In the genomic region with DNA sequence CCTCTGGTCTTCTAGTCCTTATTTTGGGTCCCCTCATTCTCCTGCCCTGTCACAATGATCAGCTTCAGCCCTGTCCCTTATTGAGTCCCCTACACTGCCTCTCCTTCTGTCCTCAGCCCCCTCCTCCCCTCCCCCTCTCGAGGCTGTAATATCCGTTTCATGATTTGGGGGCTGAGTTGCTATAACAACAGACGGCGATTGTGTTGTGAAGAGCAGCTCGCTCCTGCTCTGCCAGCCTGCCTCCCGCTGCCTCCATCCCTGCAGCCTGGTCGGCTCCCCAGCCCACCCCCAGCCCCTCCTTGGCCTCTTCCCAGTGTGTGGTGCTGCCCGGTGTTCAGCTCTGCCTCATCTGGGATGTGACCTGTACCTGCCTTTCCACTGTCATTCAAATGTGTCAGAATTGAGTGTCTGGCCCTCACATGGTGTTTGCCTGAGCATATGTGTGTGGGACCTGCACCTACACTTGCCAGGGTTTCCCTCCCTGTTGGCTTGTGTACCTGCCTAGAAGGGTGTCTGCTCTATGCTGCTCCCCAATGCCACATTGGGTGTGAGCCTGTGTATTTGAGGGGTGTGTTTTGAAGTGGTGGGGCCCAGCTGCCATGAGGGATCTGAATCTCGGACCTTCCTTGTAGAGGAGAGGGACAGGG, we compare ENCODE assay signal across 8 mouse cellular contexts. TPM values are rescaled to one million over a fixed set of nuclear protein-coding genes. Genes with fewer than 3 reads are reported as not detected.
DNase-seq lines count a peak whose midpoint lies in the region; ATAC-seq and TF ChIP-seq lines count a peak whose summit lies in the region.
"Had no signal": no experiment of that assay in that cellular context is flagged by ENCODE, and none has a peak within 500 bp of the region (broad histone marks: within the 10 kb centered on the region; RNA-seq: fewer than 3 reads in every experiment).

No protein-coding gene starts in this region.

- ATAC-seq in midbrain, embryonic 15.5 days (replicated peaks), result peak; percentile 25

- no peak for TF ChIP-seq EP300 in heart, adult 2 months (IDR thresholded peaks at IDR 0.05; ENCODE audit: insufficient read depth, low read depth, low read length)

- DNase-seq in R1 (ENCODE audit: low read depth, low spot score), result peak; percentile 42
- peak; percentile 80 for DNase-seq in embryo, embryonic 10.5 days (ENCODE audit: low spot score)
- peak; percentile 77 for DNase-seq in hindbrain, embryonic 10.5 days (ENCODE audit: low spot score)
- DNase-seq in kidney, adult 9 months, result no peak
- DNase-seq in heart, adult 2 months, result no peak
- DNase-seq in gastrocnemius, postnatal 14 days, result no peak

- H3K4me2 ChIP-seq in midbrain, embryonic 15.5 days, result peak overlapping the region; percentile 33

- TF ChIP-seq POLR2A in heart, adult 2 months (IDR thresholded peaks at IDR 0.05; ENCODE audit: insufficient read depth, low read depth, low read length), result no peak

- intact Hi-C loops in heart, adult 2 months (cut with DNase I), result no loop called here
- intact Hi-C loops in gastrocnemius, postnatal 14 days (cut with DNase I; ENCODE audit: low total_unique reads), result loop anchor here (5.0 kb wide), 1 partner anchor 36 kb away; no protein-coding TSS in a partner anchor

- WGBS in hindbrain, embryonic 10.5 days, result 5% methylated on average over 9 of the region's 9 CpGs
- 4% methylated on average over 9 of the region's 9 CpGs for WGBS in midbrain, embryonic 15.5 days
- 35% methylated on average over 9 of the region's 9 CpGs for WGBS in heart, adult 2 months

- peak overlapping the region; percentile 28 for H3K4me3 ChIP-seq in hindbrain, embryonic 10.5 days
- no peak overlapping the region for H3K4me3 ChIP-seq in midbrain, embryonic 15.5 days
- H3K4me3 ChIP-seq in heart, adult 2 months, result no peak overlapping the region
- H3K4me3 ChIP-seq: left cerebral cortex, adult 2 months had no signal

- no peak for TF ChIP-seq CTCF in heart, adult 2 months (IDR thresholded peaks at IDR 0.05)

- peaks cover 82% of the 10 kb centered on the region for H3K4me1 ChIP-seq in hindbrain, embryonic 10.5 days (replicated peaks)
- H3K4me1 ChIP-seq in midbrain, embryonic 15.5 days, result peaks cover 53% of the 10 kb centered on the region
- no peaks in the 10 kb centered on the region; the same call in 1 of the 2 replicates for H3K4me1 ChIP-seq in heart, adult 2 months (ENCODE audit: control insufficient read depth, insufficient read depth, low read length)

- H3K79me2 ChIP-seq in heart, adult 2 months (replicated peaks; ENCODE audit: control insufficient read depth, insufficient read depth, low read length), result no peaks in the 10 kb centered on the region

- H3K9me3 ChIP-seq in hindbrain, embryonic 10.5 days, result no peaks in the 10 kb centered on the region
- no peaks in the 10 kb centered on the region for H3K9me3 ChIP-seq in midbrain, embryonic 15.5 days

- peaks cover 50% of the 10 kb centered on the region for H3K27me3 ChIP-seq in hindbrain, embryonic 10.5 days (ENCODE audit: insufficient read depth, poor library complexity, severe bottlenecking)
- no peaks in the 10 kb centered on the region for H3K27me3 ChIP-seq in midbrain, embryonic 15.5 days (replicated peaks)
- peaks cover 2% of the 10 kb centered on the region for H3K27me3 ChIP-seq in heart, adult 2 months (ENCODE audit: control insufficient read depth, insufficient read depth, low read length)

- H3K36me3 ChIP-seq in hindbrain, embryonic 10.5 days, result no peaks in the 10 kb centered on the region
- H3K36me3 ChIP-seq in midbrain, embryonic 15.5 days (replicated peaks), result no peaks in the 10 kb centered on the region
- H3K36me3 ChIP-seq in heart, adult 2 months (ENCODE audit: control insufficient read depth, insufficient read depth, low read length), result no peaks in the 10 kb centered on the region

- H3K9ac ChIP-seq in midbrain, embryonic 15.5 days, result peak overlapping the region; percentile 18; the same call in 1 of the 2 replicates
- no peak overlapping the region for H3K9ac ChIP-seq in heart, adult 2 months (ENCODE audit: low read depth, low read length)

- peak overlapping the region; percentile 80 for H3K27ac ChIP-seq in hindbrain, embryonic 10.5 days
- peak overlapping the region; percentile 97 for H3K27ac ChIP-seq in midbrain, embryonic 15.5 days
- no peak overlapping the region for H3K27ac ChIP-seq in heart, adult 2 months
- H3K27ac ChIP-seq: left cerebral cortex, adult 2 months had no signal

RNA-seq across cellular contexts. Expression of a gene that starts 2.3 kb away (rescaled TPM):
- 4.4 and 13.2 TPM in 2 replicates for polyA plus RNA-seq in hindbrain, embryonic 10.5 days (2016; fragmentation: Nextera tagmentation; extraction: Ambion mirVana)
- 44.6 and 44.9 TPM in 2 replicates for polyA plus RNA-seq in midbrain, embryonic 15.5 days (2015; fragmentation: Nextera tagmentation; extraction: Ambion mirVana)
- total RNA-seq in heart, adult 2 months (2021), result 1 to 10 TPM; 4.5 to 5.2 TPM
- 3.4 TPM in 2 replicates for polyA plus RNA-seq in heart, adult 2 months (2012; rRNA removed)
- 1 to 10 TPM; 1.5 to 2.9 TPM for total RNA-seq in gastrocnemius, postnatal 14 days (2021)

RNA-seq across cellular contexts. Expression of a gene that starts 17.1 kb away (rescaled TPM):
- 20.5 and 20.7 TPM in 2 replicates for polyA plus RNA-seq in hindbrain, embryonic 10.5 days (2016; fragmentation: Nextera tagmentation; extraction: Ambion mirVana)
- 73.1 and 93.6 TPM in 2 replicates for polyA plus RNA-seq in midbrain, embryonic 15.5 days (2015; fragmentation: Nextera tagmentation; extraction: Ambion mirVana)
- total RNA-seq in heart, adult 2 months (2021), result 10 to 100 TPM; 43.3 to 48.0 TPM
- 90.1 and 97.2 TPM in 2 replicates for polyA plus RNA-seq in heart, adult 2 months (2012; rRNA removed)
- 10 to 100 TPM; 24.0 to 37.6 TPM for total RNA-seq in gastrocnemius, postnatal 14 days (2021)

RNA-seq across cellular contexts. Expression of a gene that starts 32.0 kb away (rescaled TPM):
- 1.3 and 1.9 TPM in 2 replicates for polyA plus RNA-seq in hindbrain, embryonic 10.5 days (2016; fragmentation: Nextera tagmentation; extraction: Ambion mirVana)
- polyA plus RNA-seq in midbrain, embryonic 15.5 days (2015; fragmentation: Nextera tagmentation; extraction: Ambion mirVana), result 5.9 and 9.5 TPM in 2 replicates
- total RNA-seq in heart, adult 2 months (2021), result 1,000 to 10,000 TPM; 1,101 to 1,298 TPM
- polyA plus RNA-seq in heart, adult 2 months (2012; rRNA removed), result 1,120 and 1,632 TPM in 2 replicates
- 1,000 to 10,000 TPM; 4,021 to 4,833 TPM for total RNA-seq in gastrocnemius, postnatal 14 days (2021)

RNA-seq across cellular contexts. Expression of a gene that starts 52.8 kb away (rescaled TPM):
- polyA plus RNA-seq in hindbrain, embryonic 10.5 days (2016; fragmentation: Nextera tagmentation; extraction: Ambion mirVana), result 198 and 221 TPM in 2 replicates
- polyA plus RNA-seq in midbrain, embryonic 15.5 days (2015; fragmentation: Nextera tagmentation; extraction: Ambion mirVana), result 112 and 119 TPM in 2 replicates
- 100 to 1,000 TPM in 1 of 2 experiments, 10 to 100 TPM in 1; 93.0 to 103 TPM for total RNA-seq in heart, adult 2 months (2021)
- polyA plus RNA-seq in heart, adult 2 months (2012; rRNA removed), result 51.7 and 58.5 TPM in 2 replicates
- 10 to 100 TPM; 75.1 to 80.9 TPM for total RNA-seq in gastrocnemius, postnatal 14 days (2021)

Comparison
In these comparisons a context has a peak if more than half of its experiments do, and no peak if none do; other contexts are left out.
1. DNase-seq: peak in R1 (single experiment), embryo, embryonic 10.5 days (single experiment) and hindbrain, embryonic 10.5 days (single experiment); none in kidney, adult 9 months (single experiment), heart, adult 2 months (0 of 2) and gastrocnemius, postnatal 14 days (single experiment).
2. RNA of a gene that starts 32.0 kb away (polyA plus RNA-seq): 1,120 to 1,632 TPM in heart, adult 2 months; 5.9 to 9.5 TPM in midbrain, embryonic 15.5 days and 1.3 to 1.9 TPM in hindbrain, embryonic 10.5 days; every median in the first group is over 100 times any median in the second.